Mouse (Mus musculus): ENCODE measurements at regions not wholly inside any gene's neighbourhood (a gene's known extent, or its start where the extent isn't known, plus 50 kb on each side); places are given as distances from the start of the nearest gene placed in this dataset.

DNA sequence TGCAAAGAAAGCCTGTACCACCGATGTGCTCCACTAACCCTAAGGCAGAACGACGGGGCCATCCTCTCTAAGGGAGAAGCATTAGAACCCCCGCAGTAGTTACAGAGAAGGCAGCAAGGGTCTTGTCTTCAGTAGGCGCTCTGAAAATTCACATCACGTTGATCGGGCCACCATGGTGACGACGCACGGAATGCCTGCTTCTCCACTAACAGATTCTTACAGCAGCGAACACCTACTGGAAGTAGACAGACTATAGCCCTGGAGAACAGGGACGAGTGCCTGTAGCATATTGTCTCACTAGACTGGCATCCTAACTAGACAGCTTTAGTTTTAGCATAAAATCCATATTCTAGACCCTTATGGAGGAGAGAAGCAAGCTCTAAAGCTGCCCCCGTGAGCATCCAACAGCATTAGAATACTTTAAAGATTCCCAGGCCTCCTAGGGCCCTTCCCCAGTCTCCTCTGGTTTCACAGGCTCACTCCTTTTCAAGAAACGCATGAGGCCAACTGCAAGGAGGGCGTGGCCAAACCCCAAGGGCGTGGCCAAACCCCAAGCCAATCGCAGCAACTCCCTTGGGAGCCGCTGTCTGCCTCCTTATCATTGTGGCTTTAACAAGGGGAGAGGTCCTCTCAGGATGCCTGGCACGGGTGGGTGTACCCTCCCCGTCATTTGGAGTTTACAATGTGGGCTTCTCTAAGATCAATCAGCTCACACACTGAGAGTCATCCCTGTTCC lies 517.8 kb downstream of the Vrk1 start:
- peak; percentile 69 for DNase-seq
- Histone ChIP-seq H3K9me3 (ENCODE audit: control insufficient read depth, low read length) (no peaks in the 10 kb centered on the region; the same call in 1 of the 2 replicates), H3K4me2 (ENCODE audit: low read length) (peak overlapping the region; percentile 6), H3K9ac (replicated peaks; ENCODE audit: low read length) (no peak overlapping the region), H3K27me3 (ENCODE audit: control insufficient read depth, insufficient read depth, low read length) (no peaks in the 10 kb centered on the region), H3K27ac (replicated peaks; ENCODE audit: low read depth, low read length) (0 out of 2 replicates have a peak overlapping the region, but pooled peaks have one; percentile 32), H3K36me3 (ENCODE audit: control insufficient read depth, insufficient read depth, low read length) (no peaks in the 10 kb centered on the region), H3K4me1 (ENCODE audit: control insufficient read depth, insufficient read depth, low read length) (peaks cover 19% of the 10 kb centered on the region), H3K4me3 (replicated peaks; ENCODE audit: low read depth, low read length) (no peak overlapping the region)
- 5% methylated on average over 20 of the region's 20 CpGs for whole genome bisulfite sequencing
- ATAC-seq (ENCODE audit: low FRiP score, low TSS enrichment) = no peak

DNA sequence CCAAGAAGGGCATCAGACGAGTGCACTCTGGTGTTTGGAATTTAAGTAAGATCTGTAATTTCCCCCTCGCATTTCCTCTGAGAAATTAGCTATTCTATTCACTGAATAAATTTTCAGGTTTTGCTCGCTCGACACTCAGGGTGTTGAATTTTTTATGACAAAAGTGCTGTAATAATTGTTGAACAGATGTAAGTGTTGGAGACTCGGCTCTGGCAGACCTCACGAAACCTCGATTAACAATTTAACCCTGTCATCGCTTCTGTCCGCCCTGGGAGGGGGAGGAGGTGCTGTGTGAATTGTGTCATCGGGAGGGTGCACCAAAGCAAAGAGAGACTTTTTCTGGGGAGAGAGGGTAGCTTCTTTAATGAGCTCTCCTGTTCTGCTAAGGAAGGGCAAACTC lies 518.5 kb downstream of the Vrk1 start:
- H3K4me2 ChIP-seq (ENCODE audit: low read length) = peak overlapping the region; percentile 6; the same call in 1 of the 2 replicates
- no peak overlapping the region for H3K9ac ChIP-seq (replicated peaks; ENCODE audit: low read length)
- no peak for ATAC-seq (ENCODE audit: low FRiP score, low TSS enrichment)
- H3K36me3 ChIP-seq (ENCODE audit: control insufficient read depth, insufficient read depth, low read length) = no peaks in the 10 kb centered on the region
- H3K4me1 ChIP-seq (ENCODE audit: control insufficient read depth, insufficient read depth, low read length) = peaks cover 19% of the 10 kb centered on the region
- no peaks in the 10 kb centered on the region; the same call in 1 of the 2 replicates for H3K9me3 ChIP-seq (ENCODE audit: control insufficient read depth, low read length)
- no peaks in the 10 kb centered on the region for H3K27me3 ChIP-seq (ENCODE audit: control insufficient read depth, insufficient read depth, low read length)
- peak overlapping the region; percentile 5; the same call in 1 of the 2 replicates for H3K27ac ChIP-seq (replicated peaks; ENCODE audit: low read depth, low read length)
- peak; percentile 58 for DNase-seq
- 32% methylated on average over 10 of the region's 10 CpGs for WGBS
- no peak overlapping the region for H3K4me3 ChIP-seq (replicated peaks; ENCODE audit: low read depth, low read length)

DNA sequence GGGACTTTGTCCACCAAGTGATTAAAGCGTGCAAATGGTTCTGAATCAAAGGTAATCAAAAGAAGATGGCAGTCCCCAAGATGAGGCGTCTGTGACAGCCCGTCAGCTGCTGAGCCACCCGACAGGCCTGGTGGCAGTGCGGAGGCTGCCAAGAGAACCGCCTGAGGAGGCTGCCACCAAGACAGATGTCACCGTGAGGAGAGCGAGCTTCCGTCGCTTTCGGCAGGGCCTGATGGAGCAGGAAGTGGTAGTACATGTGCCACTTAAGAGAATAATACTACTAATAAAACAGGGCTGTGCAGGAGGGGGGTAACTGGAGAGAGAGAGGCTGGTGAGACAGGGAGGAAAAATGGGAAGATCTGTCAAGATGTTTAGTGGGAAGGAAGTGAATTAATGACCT lies 519.1 kb downstream of the Vrk1 start:
- H3K9ac ChIP-seq (replicated peaks; ENCODE audit: low read length) = no peak overlapping the region
- no peaks in the 10 kb centered on the region for H3K27me3 ChIP-seq (ENCODE audit: control insufficient read depth, insufficient read depth, low read length)
- ATAC-seq (ENCODE audit: low FRiP score, low TSS enrichment) = no peak
- no peaks in the 10 kb centered on the region; the same call in 1 of the 2 replicates for H3K9me3 ChIP-seq (ENCODE audit: control insufficient read depth, low read length)
- no peaks in the 10 kb centered on the region for H3K36me3 ChIP-seq (ENCODE audit: control insufficient read depth, insufficient read depth, low read length)
- H3K4me3 ChIP-seq (replicated peaks; ENCODE audit: low read depth, low read length) = no peak overlapping the region
- 37% methylated on average over 11 of the region's 11 CpGs for WGBS
- peaks cover 19% of the 10 kb centered on the region for H3K4me1 ChIP-seq (ENCODE audit: control insufficient read depth, insufficient read depth, low read length)
- H3K27ac ChIP-seq (replicated peaks; ENCODE audit: low read depth, low read length) = no peak overlapping the region
- H3K4me2 ChIP-seq (ENCODE audit: low read length) = no peak overlapping the region
- DNase-seq = peak; percentile 30

DNA sequence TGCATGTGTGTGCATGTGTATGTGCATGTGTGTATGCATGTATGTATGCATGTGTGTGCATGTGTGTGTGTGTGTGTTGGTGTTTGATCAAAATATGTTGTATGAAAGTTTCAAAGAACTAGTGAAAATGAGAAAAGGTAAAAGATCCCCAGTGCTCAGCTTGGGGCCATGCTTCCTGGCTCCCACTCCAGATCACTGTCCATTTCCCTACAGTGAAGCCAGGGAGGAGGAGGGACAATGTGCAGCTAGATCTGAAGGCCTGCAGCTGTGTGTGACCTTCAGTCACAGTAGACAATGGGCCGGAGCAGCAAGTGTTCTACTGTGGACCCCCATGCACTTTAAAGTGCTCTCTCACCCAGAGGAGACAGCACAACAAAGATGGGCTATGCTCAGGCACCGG lies 525.1 kb downstream of the Vrk1 start:
- Histone ChIP-seq H3K4me1 (ENCODE audit: control insufficient read depth, insufficient read depth, low read length) (0 out of 2 replicates have a peak, but pooled peaks cover 3% of the 10 kb centered on the region), H3K4me3 (replicated peaks; ENCODE audit: low read depth, low read length) (no peak overlapping the region), H3K27ac (replicated peaks; ENCODE audit: low read depth, low read length) (no peak overlapping the region), H3K9ac (replicated peaks; ENCODE audit: low read length) (no peak overlapping the region), H3K36me3 (ENCODE audit: control insufficient read depth, insufficient read depth, low read length) (no peaks in the 10 kb centered on the region), H3K27me3 (ENCODE audit: control insufficient read depth, insufficient read depth, low read length) (no peaks in the 10 kb centered on the region), H3K4me2 (ENCODE audit: low read length) (no peak overlapping the region), H3K9me3 (ENCODE audit: control insufficient read depth, low read length) (no peaks in the 10 kb centered on the region)
- DNase-seq (no peak), ATAC-seq (ENCODE audit: low FRiP score, low TSS enrichment) (no peak)
- WGBS = 42% methylated on average over 2 of the region's 2 CpGs

DNA sequence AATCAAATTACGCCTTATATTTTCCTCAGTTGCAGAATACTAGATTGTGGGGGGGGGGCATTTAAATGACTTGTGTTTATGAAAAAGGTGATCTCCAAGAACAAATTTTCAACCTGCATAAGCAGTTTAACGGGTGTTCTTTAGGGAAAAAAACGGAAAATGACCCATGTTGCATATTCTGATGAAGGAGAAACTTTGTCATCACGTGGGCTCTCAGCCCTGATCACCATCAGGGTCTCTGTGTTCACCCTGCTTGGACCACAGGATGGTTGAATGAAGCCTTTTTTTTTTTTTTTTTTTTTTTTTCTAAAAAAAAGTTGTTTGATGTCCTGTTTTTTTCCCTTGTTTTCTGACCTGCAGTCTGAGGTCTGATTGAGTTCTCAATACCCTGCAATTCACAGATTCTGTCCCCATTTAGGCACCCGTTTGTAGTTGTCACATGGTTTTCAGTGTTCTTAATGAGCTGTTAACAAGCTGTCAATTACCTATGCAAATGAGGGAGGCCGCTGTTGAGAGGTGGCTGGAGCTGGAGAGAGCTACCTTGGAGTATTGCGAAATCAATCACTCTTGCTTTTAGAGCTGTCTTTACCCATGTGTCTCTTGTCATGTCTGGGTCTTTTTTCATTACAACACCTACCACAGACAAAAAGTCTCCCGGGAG lies 525.7 kb downstream of the Vrk1 start:
- H3K9me3 ChIP-seq (ENCODE audit: control insufficient read depth, low read length) = no peaks in the 10 kb centered on the region
- WGBS = 33% methylated on average over 8 of the region's 8 CpGs
- H3K36me3 ChIP-seq (ENCODE audit: control insufficient read depth, insufficient read depth, low read length) = no peaks in the 10 kb centered on the region
- no peak overlapping the region for H3K4me3 ChIP-seq (replicated peaks; ENCODE audit: low read depth, low read length)
- H3K27ac ChIP-seq (replicated peaks; ENCODE audit: low read depth, low read length) = no peak overlapping the region
- ATAC-seq (ENCODE audit: low FRiP score, low TSS enrichment) = no peak
- H3K27me3 ChIP-seq (ENCODE audit: control insufficient read depth, insufficient read depth, low read length) = no peaks in the 10 kb centered on the region
- no peak overlapping the region for H3K4me2 ChIP-seq (ENCODE audit: low read length)
- DNase-seq = peak; percentile 52
- H3K9ac ChIP-seq (replicated peaks; ENCODE audit: low read length) = no peak overlapping the region
- H3K4me1 ChIP-seq (ENCODE audit: control insufficient read depth, insufficient read depth, low read length) = 0 out of 2 replicates have a peak, but pooled peaks cover 3% of the 10 kb centered on the region

DNA sequence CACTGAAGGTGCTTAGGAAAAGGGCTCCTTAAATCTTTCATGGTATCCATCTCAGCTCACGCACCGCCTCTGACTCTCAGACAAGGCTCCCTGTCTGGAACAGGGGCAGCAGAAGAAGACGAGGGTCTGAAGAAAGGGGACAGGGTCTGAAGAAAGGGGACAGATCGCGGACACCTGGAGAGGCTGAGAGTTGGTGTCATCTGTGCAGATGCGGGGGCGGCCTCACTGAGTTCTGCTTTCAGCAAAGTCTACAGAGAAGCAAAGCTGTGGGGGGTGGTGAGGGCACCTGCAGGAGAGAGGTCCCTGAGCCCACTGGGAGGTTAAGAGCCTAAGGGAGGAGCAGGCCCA lies 526.2 kb downstream of the Vrk1 start:
- 33% methylated on average over 7 of the region's 7 CpGs for WGBS
- no peak overlapping the region for H3K4me2 ChIP-seq (ENCODE audit: low read length)
- H3K27ac ChIP-seq (replicated peaks; ENCODE audit: low read depth, low read length) = no peak overlapping the region
- H3K9ac ChIP-seq (replicated peaks; ENCODE audit: low read length) = no peak overlapping the region
- no peaks in the 10 kb centered on the region for H3K36me3 ChIP-seq (ENCODE audit: control insufficient read depth, insufficient read depth, low read length)
- H3K4me3 ChIP-seq (replicated peaks; ENCODE audit: low read depth, low read length) = no peak overlapping the region
- ATAC-seq (ENCODE audit: low FRiP score, low TSS enrichment) (no peak), DNase-seq (no peak)
- H3K9me3 ChIP-seq (ENCODE audit: control insufficient read depth, low read length) = no peaks in the 10 kb centered on the region
- no peaks in the 10 kb centered on the region for H3K27me3 ChIP-seq (ENCODE audit: control insufficient read depth, insufficient read depth, low read length)
- 0 out of 2 replicates have a peak, but pooled peaks cover 3% of the 10 kb centered on the region for H3K4me1 ChIP-seq (ENCODE audit: control insufficient read depth, insufficient read depth, low read length)

DNA sequence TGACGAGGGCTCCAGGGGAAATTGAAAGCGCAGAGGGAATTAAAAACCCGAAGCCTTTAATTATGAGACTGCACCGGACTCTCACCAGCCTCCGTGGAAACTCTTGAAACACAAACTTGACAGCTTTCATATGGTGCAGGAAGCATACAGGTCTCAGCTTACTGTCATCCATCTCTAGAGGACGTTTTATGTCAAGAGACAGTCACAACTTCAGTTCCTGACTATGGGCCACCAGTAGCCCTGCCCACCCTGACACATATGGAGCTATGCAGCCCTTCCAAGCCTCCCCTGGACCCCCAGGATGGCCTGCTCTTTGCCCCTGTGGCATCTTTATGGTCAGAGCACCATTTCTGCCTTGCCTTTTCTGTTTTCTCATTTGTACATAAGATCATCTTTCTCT lies 530.0 kb downstream of the Vrk1 start:
- no peak for DNase-seq
- H3K27me3 ChIP-seq (ENCODE audit: control insufficient read depth, insufficient read depth, low read length) = no peaks in the 10 kb centered on the region
- H3K9me3 ChIP-seq (ENCODE audit: control insufficient read depth, low read length) = no peaks in the 10 kb centered on the region
- H3K27ac ChIP-seq (replicated peaks; ENCODE audit: low read depth, low read length) = no peak overlapping the region
- H3K9ac ChIP-seq (replicated peaks; ENCODE audit: low read length) = no peak overlapping the region
- H3K4me3 ChIP-seq (replicated peaks; ENCODE audit: low read depth, low read length) = no peak overlapping the region
- H3K4me1 ChIP-seq (ENCODE audit: control insufficient read depth, insufficient read depth, low read length) = 0 out of 2 replicates have a peak, but pooled peaks cover 3% of the 10 kb centered on the region
- no peak overlapping the region for H3K4me2 ChIP-seq (ENCODE audit: low read length)
- 74% methylated on average over 6 of the region's 6 CpGs for WGBS
- no peak for ATAC-seq (ENCODE audit: low FRiP score, low TSS enrichment)
- H3K36me3 ChIP-seq (ENCODE audit: control insufficient read depth, insufficient read depth, low read length) = no peaks in the 10 kb centered on the region

DNA sequence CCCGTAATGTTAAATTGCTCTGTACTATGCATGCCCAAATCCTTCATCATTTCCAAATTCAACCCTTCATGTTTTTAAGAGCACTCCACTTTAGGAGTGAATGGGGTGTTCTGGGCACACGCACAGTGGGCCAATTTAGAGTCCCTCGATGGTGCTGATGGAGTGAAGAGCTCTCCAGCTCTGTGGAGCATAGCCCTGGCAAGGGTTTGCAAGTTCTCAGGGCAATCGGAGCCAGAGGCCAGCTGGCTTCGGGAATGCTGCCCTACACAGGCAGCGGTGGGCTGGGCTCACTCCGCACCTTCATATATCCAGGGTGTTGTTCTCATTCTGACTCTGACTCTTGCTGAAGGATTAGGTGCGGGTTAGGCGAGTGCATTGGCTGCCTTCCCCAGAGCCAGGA lies 549.5 kb downstream of the Vrk1 start:
- Histone ChIP-seq H3K36me3 (ENCODE audit: control insufficient read depth, insufficient read depth, low read length) (no peaks in the 10 kb centered on the region), H3K27ac (replicated peaks; ENCODE audit: low read depth, low read length) (no peak overlapping the region), H3K9me3 (ENCODE audit: control insufficient read depth, low read length) (no peaks in the 10 kb centered on the region), H3K27me3 (ENCODE audit: control insufficient read depth, insufficient read depth, low read length) (no peaks in the 10 kb centered on the region), H3K9ac (replicated peaks; ENCODE audit: low read length) (no peak overlapping the region), H3K4me1 (ENCODE audit: control insufficient read depth, insufficient read depth, low read length) (no peaks in the 10 kb centered on the region), H3K4me2 (ENCODE audit: low read length) (no peak overlapping the region), H3K4me3 (replicated peaks; ENCODE audit: low read depth, low read length) (no peak overlapping the region)
- DNase-seq = no peak
- 89% methylated on average over 9 of the region's 9 CpGs for WGBS
- no peak for ATAC-seq (ENCODE audit: low FRiP score, low TSS enrichment)

DNA sequence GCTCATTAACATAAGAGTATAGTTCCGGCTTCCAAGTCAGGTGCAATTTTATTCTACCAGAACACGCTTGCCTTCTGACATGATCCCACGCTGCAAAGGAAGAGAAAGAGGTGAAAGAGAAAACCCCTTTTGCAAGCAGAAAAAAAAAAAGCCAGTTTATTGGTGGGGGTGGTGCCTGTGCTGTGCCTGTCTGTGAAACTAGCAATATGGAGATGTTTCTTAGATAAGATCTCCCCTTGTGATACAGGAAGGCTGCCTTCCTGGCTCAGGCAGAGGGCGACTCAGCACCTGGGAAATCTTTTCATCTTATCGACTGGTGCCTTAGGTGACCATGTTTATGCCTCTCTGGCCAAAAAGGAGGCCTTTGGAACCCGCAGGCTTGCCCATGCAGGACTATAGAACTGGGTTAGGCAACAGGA lies 555.2 kb downstream of the Vrk1 start:
- 0 out of 2 replicates have a peak, but pooled peaks cover 4% of the 10 kb centered on the region for H3K4me1 ChIP-seq (ENCODE audit: control insufficient read depth, insufficient read depth, low read length)
- H3K4me3 ChIP-seq (replicated peaks; ENCODE audit: low read depth, low read length) = no peak overlapping the region
- DNase-seq (peak; percentile 9), ATAC-seq (ENCODE audit: low FRiP score, low TSS enrichment) (no peak)
- no peaks in the 10 kb centered on the region for H3K27me3 ChIP-seq (ENCODE audit: control insufficient read depth, insufficient read depth, low read length)
- H3K9me3 ChIP-seq (ENCODE audit: control insufficient read depth, low read length) = no peaks in the 10 kb centered on the region
- 0 out of 2 replicates have a peak overlapping the region, but pooled peaks have one; percentile 12 for H3K4me2 ChIP-seq (ENCODE audit: low read length)
- no peak overlapping the region for H3K9ac ChIP-seq (replicated peaks; ENCODE audit: low read length)
- WGBS = 18% methylated on average over 6 of the region's 6 CpGs
- no peak overlapping the region for H3K27ac ChIP-seq (replicated peaks; ENCODE audit: low read depth, low read length)
- no peaks in the 10 kb centered on the region for H3K36me3 ChIP-seq (ENCODE audit: control insufficient read depth, insufficient read depth, low read length)

Measured in midbrain, embryonic 14.5 days (tissue).